Mouse (Mus musculus) liver, adult 2 months (tissue): ENCODE measurements around the gene Mns1.

Experiments
- CTCF ChIP-seq: fragments of 200-500 bp; IDR thresholded peaks from 2 replicates; pipeline ENCODE4 v1.5.1; 2011; ENCODE audit warnings: low read depth, low read length, control low read depth
- POLR2A ChIP-seq: fragments of 200-500 bp; IDR thresholded peaks from 2 replicates; pipeline ENCODE4 v1.6.1; 2011; ENCODE audit warnings: low read length, control low read depth; ENCODE audit not compliant: insufficient read depth; ENCODE audit errors: extremely low read depth

- no peak for TF ChIP-seq POLR2A
- TF ChIP-seq CTCF, result peak; percentile 95
Measured at GRCm38 (mm10) chr9:72458233-72458632, 20.4 kb downstream of the Mns1 start.
